Comparison of ENCODE assay signal across 8 mouse cellular contexts in genomic region chr9:67839981-67840859, GRCm38 (mm10). TPM values are rescaled to one million over a fixed set of nuclear protein-coding genes. Genes with fewer than 3 reads are reported as not detected.
DNase-seq lines count a peak whose midpoint lies in the region; ATAC-seq lines count a peak whose summit lies in the region.

TSS of gene Vps13c (plus strand) at chr9:67840396.

- H3K27ac ChIP-seq in brown adipose tissue, adult 24 weeks (replicated peaks; ENCODE audit: low read depth, low read length) = peak within 1 kb of the TSS; percentile 80
- peak within 1 kb of the TSS; percentile 91 for H3K27ac ChIP-seq in forebrain, embryonic 10.5 days
- H3K27ac ChIP-seq in heart, embryonic 15.5 days = peak within 1 kb of the TSS; percentile 76
- peak within 1 kb of the TSS; percentile 63 for H3K27ac ChIP-seq in liver, embryonic 16.5 days (ENCODE audit: low read length)
- H3K27ac ChIP-seq in neural tube, embryonic 13.5 days (replicated peaks) = peak within 1 kb of the TSS; percentile 88

- peak; percentile 98 for ATAC-seq in heart, embryonic 15.5 days (replicated peaks; ENCODE audit: insufficient number of reproducible peaks, insufficient read depth, low FRiP score, low read depth)
- ATAC-seq in liver, embryonic 16.5 days (ENCODE audit: low read depth) = peak; percentile 97
- peak; percentile 98 for ATAC-seq in neural tube, embryonic 13.5 days (ENCODE audit: low read depth)

- peaks cover 11% of the 10 kb centered on the region; the same call in 1 of the 2 replicates for H3K4me1 ChIP-seq in brown adipose tissue, adult 24 weeks (ENCODE audit: control insufficient read depth, insufficient read depth, insufficient read length, low read length)
- H3K4me1 ChIP-seq in forebrain, embryonic 10.5 days = peaks cover 11% of the 10 kb centered on the region
- H3K4me1 ChIP-seq in heart, embryonic 15.5 days (replicated peaks) = peaks cover 15% of the 10 kb centered on the region; the same call in 1 of the 2 replicates
- H3K4me1 ChIP-seq in liver, embryonic 16.5 days (ENCODE audit: control insufficient read depth, low read depth, low read length) = peaks cover 35% of the 10 kb centered on the region
- peaks cover 19% of the 10 kb centered on the region for H3K4me1 ChIP-seq in neural tube, embryonic 13.5 days (replicated peaks)

- peak; percentile 49 to 64 for DNase-seq in CD8-positive naive resting alpha-beta T cell, adult 2 months (ENCODE audit: low read depth in 2 of 2, low spot score in 2 of 2)
- peak; percentile 86 for DNase-seq in forebrain, embryonic 10.5 days (ENCODE audit: extremely low spot score, low spot score)
- DNase-seq in kidney, postnatal 25 days = peak; percentile 81 to 90
- DNase-seq in telencephalon, adult 2 months (ENCODE audit: low read depth, low spot score) = peak; percentile 38

- peak within 1 kb of the TSS; percentile 77 for H3K9ac ChIP-seq in heart, embryonic 15.5 days
- peak within 1 kb of the TSS; percentile 87 for H3K9ac ChIP-seq in liver, embryonic 16.5 days (ENCODE audit: low read depth, low read length)
- peak within 1 kb of the TSS; percentile 84 for H3K9ac ChIP-seq in neural tube, embryonic 13.5 days

- H3K36me3 ChIP-seq in forebrain, embryonic 10.5 days (replicated peaks) = no peaks in the 10 kb centered on the region
- H3K36me3 ChIP-seq in heart, embryonic 15.5 days = no peaks in the 10 kb centered on the region
- no peaks in the 10 kb centered on the region for H3K36me3 ChIP-seq in liver, embryonic 16.5 days (ENCODE audit: control insufficient read depth, insufficient read depth)
- no peaks in the 10 kb centered on the region for H3K36me3 ChIP-seq in neural tube, embryonic 13.5 days

- H3K4me2 ChIP-seq in heart, embryonic 15.5 days = peak within 1 kb of the TSS; percentile 85
- peak within 1 kb of the TSS; percentile 85 for H3K4me2 ChIP-seq in liver, embryonic 16.5 days (ENCODE audit: low read depth, low read length)
- peak within 1 kb of the TSS; percentile 82 for H3K4me2 ChIP-seq in neural tube, embryonic 13.5 days

- no peaks in the 10 kb centered on the region for H3K27me3 ChIP-seq in forebrain, embryonic 10.5 days (ENCODE audit: poor library complexity, severe bottlenecking)
- no peaks in the 10 kb centered on the region for H3K27me3 ChIP-seq in heart, embryonic 15.5 days
- H3K27me3 ChIP-seq in liver, embryonic 16.5 days (ENCODE audit: control insufficient read depth, insufficient read depth, low read depth, low read length) = no peaks in the 10 kb centered on the region
- H3K27me3 ChIP-seq in neural tube, embryonic 13.5 days = no peaks in the 10 kb centered on the region

- 0% methylated on average over 39 of the region's 53 CpGs for WGBS in forebrain, embryonic 10.5 days
- WGBS in heart, embryonic 15.5 days = under 1% methylated on average over 41 of the region's 53 CpGs
- WGBS in liver, embryonic 16.5 days (ENCODE audit: insufficient replicate concordance) = under 1% methylated on average over 38 of the region's 53 CpGs
- under 1% methylated on average over 31 of the region's 53 CpGs for WGBS in neural tube, embryonic 13.5 days

- H3K9me3 ChIP-seq in forebrain, embryonic 10.5 days = no peaks in the 10 kb centered on the region
- no peaks in the 10 kb centered on the region for H3K9me3 ChIP-seq in heart, embryonic 15.5 days (replicated peaks)
- no peaks in the 10 kb centered on the region for H3K9me3 ChIP-seq in liver, embryonic 16.5 days (replicated peaks; ENCODE audit: control insufficient read depth, low read length)
- H3K9me3 ChIP-seq in neural tube, embryonic 13.5 days = no peaks in the 10 kb centered on the region

- peak within 1 kb of the TSS; percentile 99 for H3K4me3 ChIP-seq in brown adipose tissue, adult 24 weeks (ENCODE audit: insufficient read depth, low read depth, low read length)
- H3K4me3 ChIP-seq in forebrain, embryonic 10.5 days = peak within 1 kb of the TSS; percentile 80
- H3K4me3 ChIP-seq in heart, embryonic 15.5 days = peak within 1 kb of the TSS; percentile 94
- peak within 1 kb of the TSS; percentile 89 for H3K4me3 ChIP-seq in liver, embryonic 16.5 days (ENCODE audit: low read depth, low read length)
- peak within 1 kb of the TSS; percentile 78 for H3K4me3 ChIP-seq in neural tube, embryonic 13.5 days

RNA-seq across cellular contexts. Expression of gene Vps13c, which starts in this region (rescaled TPM):
- 25.8 and 27.5 TPM in 2 replicates for polyA plus RNA-seq in brown adipose tissue, adult 24 weeks (2012; ENCODE audit: insufficient read depth, insufficient read length, missing spikeins)
- polyA plus RNA-seq in forebrain, embryonic 10.5 days (2016; fragmentation: Nextera tagmentation; extraction: Ambion mirVana) = 3.2 and 4.1 TPM in 2 replicates
- polyA plus RNA-seq in heart, embryonic 15.5 days (2015; fragmentation: Nextera tagmentation; extraction: Ambion mirVana) = 3.6 and 4.7 TPM in 2 replicates
- 4.4 and 4.7 TPM in 2 replicates for polyA plus RNA-seq in liver, embryonic 16.5 days (2015; fragmentation: Nextera tagmentation; extraction: Ambion mirVana)
- polyA plus RNA-seq in neural tube, embryonic 13.5 days (2015; fragmentation: Nextera tagmentation; extraction: Ambion mirVana) = 8.0 and 9.3 TPM in 2 replicates

Comparison
In these comparisons a context has a peak if more than half of its experiments do, and no peak if none do; other contexts are left out.
1. Peak in every context shown above with its lines: DNase-seq, ATAC-seq, H3K4me3 ChIP-seq and H3K27ac ChIP-seq.